Mouse (Mus musculus) thymus, adult 2 months (tissue): ENCODE data around the gene Fbn1.

Experiments used
- CTCF ChIP-seq: fragments of 200-500 bp; IDR thresholded peaks from 2 replicates; pipeline ENCODE4 v1.5.1; 2012; ENCODE audit warnings: mild to moderate bottlenecking, control low read depth, low read length, moderate library complexity, borderline replicate concordance; ENCODE audit not compliant: control insufficient read depth, poor library complexity, insufficient read depth; ENCODE audit errors: extremely low read depth
- POLR2A ChIP-seq: fragments of 200-500 bp; IDR thresholded peaks from 2 replicates; pipeline ENCODE4 v1.6.1; 2012; ENCODE audit warnings: mild to moderate bottlenecking, low read length, control low read depth, moderate library complexity; ENCODE audit not compliant: control insufficient read depth, poor library complexity, insufficient read depth; ENCODE audit errors: extremely low read depth

DNA sequence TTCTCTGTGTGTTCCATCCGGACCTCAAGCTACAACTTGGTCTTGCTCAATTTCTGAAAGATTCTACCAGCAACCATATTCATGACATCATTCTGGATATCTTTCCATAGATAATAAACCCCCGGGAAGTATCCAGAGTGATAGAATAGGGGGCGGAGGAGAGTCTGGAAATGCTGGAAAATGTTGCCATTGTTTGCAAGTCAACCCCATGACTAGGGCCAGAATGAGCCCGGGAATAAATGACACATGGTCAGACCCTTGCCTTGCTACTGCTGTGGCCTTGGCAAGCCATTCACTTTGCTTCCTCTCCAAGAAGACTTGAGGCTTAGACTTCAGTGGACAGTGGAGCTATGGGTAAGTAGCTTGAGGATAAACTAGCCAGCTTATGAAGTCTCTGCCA, 4.1 kb upstream of the Fbn1 start:
- no peak for TF ChIP-seq POLR2A
- no peak for TF ChIP-seq CTCF
